Mouse (Mus musculus): ENCODE data around the gene Apeh. TPM values are rescaled to one million over a fixed set of nuclear protein-coding genes. Genes with fewer than 3 reads are reported as not detected.
A peak's percentile ranks its signal among the peaks of the same experiment; 100 is the strongest.

Apeh gene
- polyA plus RNA-seq, 1 experiment from 2014 or later = 75.1 TPM

- Histone ChIP-seq H3K4me2 (ENCODE audit: low read depth, low read length) (no peak overlapping the region), H3K4me3 (replicated peaks; ENCODE audit: low read length) (no peak overlapping the region), H3K9me3 (replicated peaks; ENCODE audit: control insufficient read depth, low read length) (no peaks in the 10 kb centered on the region), H3K27me3 (ENCODE audit: control insufficient read depth, insufficient read depth, low read length) (no peaks in the 10 kb centered on the region), H3K9ac (ENCODE audit: low read length) (no peak overlapping the region), H3K4me1 (ENCODE audit: control insufficient read depth, insufficient read depth, low read length) (peaks cover 16% of the 10 kb centered on the region), H3K27ac (ENCODE audit: low read length) (no peak overlapping the region), H3K36me3 (ENCODE audit: control insufficient read depth, insufficient read depth, low read length) (no peaks in the 10 kb centered on the region)
- no peak for ATAC-seq (ENCODE audit: insufficient read depth, low FRiP score)
- WGBS = 79% methylated on average over 4 of the region's 4 CpGs
Observed at GRCm38 (mm10) chr9:108123916-108124315, 29.5 kb upstream of the Apeh start.

- Histone ChIP-seq H3K27me3 (ENCODE audit: control insufficient read depth, insufficient read depth, low read length) (no peaks in the 10 kb centered on the region), H3K9ac (ENCODE audit: low read length) (no peak overlapping the region), H3K27ac (ENCODE audit: low read length) (no peak overlapping the region), H3K36me3 (ENCODE audit: control insufficient read depth, insufficient read depth, low read length) (no peaks in the 10 kb centered on the region), H3K4me3 (replicated peaks; ENCODE audit: low read length) (no peak overlapping the region), H3K4me1 (ENCODE audit: control insufficient read depth, insufficient read depth, low read length) (peaks cover 14% of the 10 kb centered on the region), H3K4me2 (ENCODE audit: low read depth, low read length) (no peak overlapping the region), H3K9me3 (replicated peaks; ENCODE audit: control insufficient read depth, low read length) (no peaks in the 10 kb centered on the region)
- ATAC-seq (ENCODE audit: insufficient read depth, low FRiP score) = no peak
- WGBS = 86% methylated on average over 10 of the region's 10 CpGs
Observed at GRCm38 (mm10) chr9:108121170-108121969, 27.0 kb upstream of the Apeh start.

GRCm38 (mm10) chr9:108120671-108121070, 26.3 kb upstream of the Apeh start:
- ATAC-seq (ENCODE audit: insufficient read depth, low FRiP score) = no peak
- H3K4me2 ChIP-seq (ENCODE audit: low read depth, low read length) = no peak overlapping the region
- 87% methylated on average over 8 of the region's 8 CpGs for WGBS
- H3K9me3 ChIP-seq (replicated peaks; ENCODE audit: control insufficient read depth, low read length) = no peaks in the 10 kb centered on the region
- no peak overlapping the region for H3K9ac ChIP-seq (ENCODE audit: low read length)
- H3K27ac ChIP-seq (ENCODE audit: low read length) = peak overlapping the region; percentile 82
- H3K4me1 ChIP-seq (ENCODE audit: control insufficient read depth, insufficient read depth, low read length) = peaks cover 13% of the 10 kb centered on the region
- no peaks in the 10 kb centered on the region for H3K36me3 ChIP-seq (ENCODE audit: control insufficient read depth, insufficient read depth, low read length)
- no peak overlapping the region for H3K4me3 ChIP-seq (replicated peaks; ENCODE audit: low read length)
- no peaks in the 10 kb centered on the region for H3K27me3 ChIP-seq (ENCODE audit: control insufficient read depth, insufficient read depth, low read length)

- peaks cover 13% of the 10 kb centered on the region for H3K4me1 ChIP-seq (ENCODE audit: control insufficient read depth, insufficient read depth, low read length)
- no peak overlapping the region for H3K4me2 ChIP-seq (ENCODE audit: low read depth, low read length)
- peak overlapping the region; percentile 82 for H3K27ac ChIP-seq (ENCODE audit: low read length)
- H3K9ac ChIP-seq (ENCODE audit: low read length) = peak overlapping the region; percentile 6; the same call in 1 of the 2 replicates
- no peaks in the 10 kb centered on the region for H3K9me3 ChIP-seq (replicated peaks; ENCODE audit: control insufficient read depth, low read length)
- WGBS = 24% methylated on average over 9 of the region's 11 CpGs
- H3K27me3 ChIP-seq (ENCODE audit: control insufficient read depth, insufficient read depth, low read length) = 0 out of 2 replicates have a peak, but pooled peaks cover 5% of the 10 kb centered on the region
- H3K4me3 ChIP-seq (replicated peaks; ENCODE audit: low read length) = no peak overlapping the region
- H3K36me3 ChIP-seq (ENCODE audit: control insufficient read depth, insufficient read depth, low read length) = no peaks in the 10 kb centered on the region
- peak; percentile 93 for ATAC-seq (ENCODE audit: insufficient read depth, low FRiP score)
Observed at GRCm38 (mm10) chr9:108119891-108120411, 25.5 kb upstream of the Apeh start.

- Histone ChIP-seq H3K4me2 (ENCODE audit: low read depth, low read length) (no peak overlapping the region), H3K27ac (ENCODE audit: low read length) (no peak overlapping the region), H3K36me3 (ENCODE audit: control insufficient read depth, insufficient read depth, low read length) (no peaks in the 10 kb centered on the region), H3K4me3 (replicated peaks; ENCODE audit: low read length) (no peak overlapping the region), H3K9ac (ENCODE audit: low read length) (no peak overlapping the region), H3K9me3 (replicated peaks; ENCODE audit: control insufficient read depth, low read length) (no peaks in the 10 kb centered on the region; the same call in 1 of the 2 replicates), H3K27me3 (ENCODE audit: control insufficient read depth, insufficient read depth, low read length) (peaks cover 8% of the 10 kb centered on the region; the same call in 1 of the 2 replicates), H3K4me1 (ENCODE audit: control insufficient read depth, insufficient read depth, low read length) (peaks cover 13% of the 10 kb centered on the region)
- no peak for ATAC-seq (ENCODE audit: insufficient read depth, low FRiP score)
- WGBS = 61% methylated on average over 4 of the region's 4 CpGs
Observed at GRCm38 (mm10) chr9:108117143-108117542, 22.7 kb upstream of the Apeh start.

GRCm38 (mm10) chr9:108115290-108116077, 21.1 kb upstream of the Apeh start:
- Histone ChIP-seq H3K4me2 (ENCODE audit: low read depth, low read length) (no peak overlapping the region), H3K9ac (ENCODE audit: low read length) (no peak overlapping the region), H3K9me3 (replicated peaks; ENCODE audit: control insufficient read depth, low read length) (no peaks in the 10 kb centered on the region; the same call in 1 of the 2 replicates), H3K27me3 (ENCODE audit: control insufficient read depth, insufficient read depth, low read length) (peaks cover 8% of the 10 kb centered on the region; the same call in 1 of the 2 replicates), H3K4me1 (ENCODE audit: control insufficient read depth, insufficient read depth, low read length) (peaks cover 23% of the 10 kb centered on the region), H3K36me3 (ENCODE audit: control insufficient read depth, insufficient read depth, low read length) (no peaks in the 10 kb centered on the region), H3K27ac (ENCODE audit: low read length) (no peak overlapping the region), H3K4me3 (replicated peaks; ENCODE audit: low read length) (no peak overlapping the region)
- 64% methylated on average over 43 of the region's 43 CpGs for WGBS
- no peak for ATAC-seq (ENCODE audit: insufficient read depth, low FRiP score)

- WGBS = 94% methylated on average over 18 of the region's 18 CpGs
- Histone ChIP-seq H3K9me3 (replicated peaks; ENCODE audit: control insufficient read depth, low read length) (no peaks in the 10 kb centered on the region; the same call in 1 of the 2 replicates), H3K4me2 (ENCODE audit: low read depth, low read length) (no peak overlapping the region)
Observed at GRCm38 (mm10) chr9:108112719-108113340, 18.4 kb upstream of the Apeh start.

GRCm38 (mm10) chr9:108111593-108112121, 17.3 kb upstream of the Apeh start:
- Histone ChIP-seq H3K9ac (ENCODE audit: low read length) (peak overlapping the region; percentile 71), H3K4me3 (replicated peaks; ENCODE audit: low read length) (peak overlapping the region; percentile 36), H3K27me3 (ENCODE audit: control insufficient read depth, insufficient read depth, low read length) (peaks cover 8% of the 10 kb centered on the region; the same call in 1 of the 2 replicates), H3K4me1 (ENCODE audit: control insufficient read depth, insufficient read depth, low read length) (peaks cover 12% of the 10 kb centered on the region), H3K4me2 (ENCODE audit: low read depth, low read length) (peak overlapping the region; percentile 62), H3K9me3 (replicated peaks; ENCODE audit: control insufficient read depth, low read length) (no peaks in the 10 kb centered on the region; the same call in 1 of the 2 replicates), H3K27ac (ENCODE audit: low read length) (peak overlapping the region; percentile 2; the same call in 1 of the 2 replicates), H3K36me3 (ENCODE audit: control insufficient read depth, insufficient read depth, low read length) (no peaks in the 10 kb centered on the region)
- ATAC-seq (ENCODE audit: insufficient read depth, low FRiP score) = no peak
- 72% methylated on average over 17 of the region's 17 CpGs for WGBS

More at GRCm38 (mm10) chr9:108112719-108113340, 18.4 kb upstream of the Apeh start:
- peaks cover 12% of the 10 kb centered on the region for H3K4me1 ChIP-seq (ENCODE audit: control insufficient read depth, insufficient read depth, low read length)
- ATAC-seq (ENCODE audit: insufficient read depth, low FRiP score) = no peak
- no peak overlapping the region for H3K27ac ChIP-seq (ENCODE audit: low read length)
- H3K4me3 ChIP-seq (replicated peaks; ENCODE audit: low read length) = no peak overlapping the region
- H3K9ac ChIP-seq (ENCODE audit: low read length) = no peak overlapping the region
- H3K36me3 ChIP-seq (ENCODE audit: control insufficient read depth, insufficient read depth, low read length) = no peaks in the 10 kb centered on the region
- H3K27me3 ChIP-seq (ENCODE audit: control insufficient read depth, insufficient read depth, low read length) = peaks cover 8% of the 10 kb centered on the region; the same call in 1 of the 2 replicates

Data from stomach, embryonic 16.5 days (tissue).